ENCODE assay signal across 8 mouse cellular contexts in the genomic region with DNA sequence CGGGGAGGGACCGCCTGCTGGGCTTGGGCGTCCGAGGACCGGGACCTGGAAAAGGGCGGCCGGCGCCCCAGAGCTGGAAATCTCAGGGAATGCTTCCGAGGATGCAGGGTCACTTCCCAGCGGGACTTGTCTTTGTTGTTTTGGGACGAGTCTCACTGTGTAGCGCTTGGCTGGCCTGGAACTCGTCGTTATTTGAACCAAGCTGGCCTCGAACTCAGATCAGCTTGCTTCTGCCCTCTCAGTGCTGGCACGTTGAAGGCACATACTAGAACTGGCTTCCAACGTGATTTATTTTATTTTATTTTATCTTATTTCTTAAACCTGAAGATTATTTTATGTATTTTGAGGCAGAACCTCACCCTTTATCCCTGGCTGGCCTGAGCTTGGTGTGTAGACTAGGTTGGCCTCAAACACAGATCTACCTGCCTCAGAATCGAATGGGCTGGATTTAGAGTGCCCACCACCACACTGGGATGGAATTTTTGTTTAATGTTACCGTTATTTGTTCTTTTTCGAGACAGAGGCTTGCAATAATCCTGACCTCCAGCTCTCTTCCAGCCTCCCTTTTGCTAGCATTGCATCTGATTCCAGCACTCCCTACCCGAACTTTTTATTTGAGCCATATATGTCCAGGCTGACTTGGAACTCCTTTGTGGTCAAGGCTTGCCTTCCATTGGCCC. TPM values are rescaled to one million over a fixed set of nuclear protein-coding genes. Genes with fewer than 3 reads are reported as not detected.
DNase-seq lines count a peak whose midpoint lies in the region; ATAC-seq and TF ChIP-seq lines count a peak whose summit lies in the region.

No protein-coding gene starts in this region.

- H3K27me3 ChIP-seq in lung, postnatal 0 days (replicated peaks; ENCODE audit: insufficient read depth, low read length): no peaks in the 10 kb centered on the region
- H3K27me3 ChIP-seq in embryonic facial prominence, embryonic 13.5 days: no peaks in the 10 kb centered on the region
- H3K27me3 ChIP-seq in intestine, embryonic 16.5 days (replicated peaks; ENCODE audit: control insufficient read depth, insufficient read depth, low read length): no peaks in the 10 kb centered on the region

- no peaks in the 10 kb centered on the region for H3K9me3 ChIP-seq in lung, postnatal 0 days (ENCODE audit: low read length)
- no peaks in the 10 kb centered on the region for H3K9me3 ChIP-seq in embryonic facial prominence, embryonic 13.5 days
- H3K9me3 ChIP-seq in intestine, embryonic 16.5 days (ENCODE audit: control insufficient read depth, low read length): no peaks in the 10 kb centered on the region

- H3K9ac ChIP-seq in lung, postnatal 0 days (replicated peaks; ENCODE audit: low read depth): peak overlapping the region; percentile 84
- H3K9ac ChIP-seq in embryonic facial prominence, embryonic 13.5 days: peak overlapping the region; percentile 96
- H3K9ac ChIP-seq in intestine, embryonic 16.5 days (ENCODE audit: low read depth, low read length): peak overlapping the region; percentile 97

- H3K4me2 ChIP-seq in lung, postnatal 0 days (replicated peaks; ENCODE audit: low read depth, low read length): peak overlapping the region; percentile 89
- H3K4me2 ChIP-seq in embryonic facial prominence, embryonic 13.5 days: peak overlapping the region; percentile 77
- peak overlapping the region; percentile 87 for H3K4me2 ChIP-seq in intestine, embryonic 16.5 days (ENCODE audit: low read depth, low read length)

- DNase-seq in lung, postnatal 0 days (ENCODE audit: low spot score): no peak
- DNase-seq in lung, postnatal 4 days: no peak
- DNase-seq in adrenal gland, postnatal 10 days: no peak
- DNase-seq in thymus, postnatal 36 days: no peak
- DNase-seq in gastrocnemius, postnatal 10 days: no peak

- 2% methylated on average over 21 of the region's 21 CpGs for WGBS in lung, postnatal 0 days
- 4% methylated on average over 21 of the region's 21 CpGs for WGBS in embryonic facial prominence, embryonic 13.5 days
- 3% methylated on average over 21 of the region's 21 CpGs for WGBS in intestine, embryonic 16.5 days
- WGBS in olfactory bulb, adult 2 months: 2% methylated on average over 21 of the region's 21 CpGs

- no peaks in the 10 kb centered on the region for H3K36me3 ChIP-seq in lung, postnatal 0 days (ENCODE audit: insufficient read depth, low read length)
- H3K36me3 ChIP-seq in embryonic facial prominence, embryonic 13.5 days: peaks cover 8% of the 10 kb centered on the region
- H3K36me3 ChIP-seq in intestine, embryonic 16.5 days (ENCODE audit: control insufficient read depth, insufficient read depth, low read length): no peaks in the 10 kb centered on the region; the same call in 1 of the 2 replicates

- no peak for TF ChIP-seq EP300 in lung, postnatal 0 days (IDR thresholded peaks at IDR 0.05)

- TF ChIP-seq CTCF in lung, postnatal 0 days (IDR thresholded peaks at IDR 0.05): no peak
- TF ChIP-seq CTCF in olfactory bulb, adult 2 months (IDR thresholded peaks at IDR 0.05; ENCODE audit: insufficient read depth, low read depth, low read length): no peak

- H3K27ac ChIP-seq in lung, postnatal 0 days (ENCODE audit: low read length): peak overlapping the region; percentile 95
- peak overlapping the region; percentile 92 for H3K27ac ChIP-seq in embryonic facial prominence, embryonic 13.5 days
- H3K27ac ChIP-seq in intestine, embryonic 16.5 days (ENCODE audit: low read length): peak overlapping the region; percentile 96
- H3K27ac ChIP-seq in olfactory bulb, adult 2 months (ENCODE audit: insufficient read depth, low read depth, low read length): no peak overlapping the region

- peak overlapping the region; percentile 83 for H3K4me3 ChIP-seq in lung, postnatal 0 days (ENCODE audit: low read depth, low read length)
- H3K4me3 ChIP-seq in embryonic facial prominence, embryonic 13.5 days: peak overlapping the region; percentile 99
- peak overlapping the region; percentile 93 for H3K4me3 ChIP-seq in intestine, embryonic 16.5 days (ENCODE audit: low read length)
- H3K4me3 ChIP-seq in olfactory bulb, adult 2 months (ENCODE audit: insufficient read depth, low read depth, low read length): peak overlapping the region; percentile 73

- ATAC-seq in lung, postnatal 0 days: no peak
- no peak for ATAC-seq in embryonic facial prominence, embryonic 13.5 days (ENCODE audit: insufficient number of reproducible peaks, insufficient read depth, low FRiP score, low TSS enrichment, low read depth)
- no peak for ATAC-seq in intestine, embryonic 16.5 days

- TF ChIP-seq POLR2A in olfactory bulb, adult 2 months (IDR thresholded peaks at IDR 0.05; ENCODE audit: insufficient read depth, low read depth, low read length): no peak

- peaks cover 4% of the 10 kb centered on the region; the same call in 1 of the 2 replicates for H3K4me1 ChIP-seq in lung, postnatal 0 days (ENCODE audit: insufficient read depth, low read depth, low read length)
- H3K4me1 ChIP-seq in embryonic facial prominence, embryonic 13.5 days: peaks cover 24% of the 10 kb centered on the region
- H3K4me1 ChIP-seq in intestine, embryonic 16.5 days (ENCODE audit: control insufficient read depth, insufficient read depth, low read length): peaks cover 10% of the 10 kb centered on the region
- H3K4me1 ChIP-seq in olfactory bulb, adult 2 months (ENCODE audit: control insufficient read depth, insufficient read depth, low read length): peaks cover 4% of the 10 kb centered on the region; the same call in 1 of the 2 replicates

RNA-seq across cellular contexts. Expression of gene Tdp2, which starts 0.8 kb away (rescaled TPM):
- polyA plus RNA-seq in lung, postnatal 0 days (2015; fragmentation: Nextera tagmentation; extraction: Ambion mirVana): 20.8 and 21.2 TPM in 2 replicates
- 58.8 and 59.2 TPM in 2 replicates for polyA plus RNA-seq in embryonic facial prominence, embryonic 13.5 days (2015; fragmentation: Nextera tagmentation; extraction: Ambion mirVana)
- polyA plus RNA-seq in intestine, embryonic 16.5 days (2015; fragmentation: Nextera tagmentation; extraction: Ambion mirVana): 52.8 TPM in 2 replicates
- polyA plus RNA-seq in olfactory bulb, adult 2 months (2012; ENCODE audit: insufficient read depth, insufficient read length, low replicate concordance, missing spikeins): not detected in 2 replicates
- total RNA-seq in adrenal gland, postnatal 10 days (2021): 10 to 100 TPM; 23.1 to 31.6 TPM
- 10 to 100 TPM; 10.8 to 12.4 TPM for total RNA-seq in gastrocnemius, postnatal 10 days (2021)

RNA-seq across cellular contexts. Expression of gene Acot13, which starts 0.9 kb away (rescaled TPM):
- 87.2 and 92.5 TPM in 2 replicates for polyA plus RNA-seq in lung, postnatal 0 days (2015; fragmentation: Nextera tagmentation; extraction: Ambion mirVana)
- polyA plus RNA-seq in embryonic facial prominence, embryonic 13.5 days (2015; fragmentation: Nextera tagmentation; extraction: Ambion mirVana): 72.1 and 73.8 TPM in 2 replicates
- polyA plus RNA-seq in intestine, embryonic 16.5 days (2015; fragmentation: Nextera tagmentation; extraction: Ambion mirVana): 201 and 219 TPM in 2 replicates
- polyA plus RNA-seq in olfactory bulb, adult 2 months (2012; ENCODE audit: insufficient read depth, insufficient read length, low replicate concordance, missing spikeins): not detected in 2 replicates
- 100 to 1,000 TPM; 125 to 155 TPM for total RNA-seq in adrenal gland, postnatal 10 days (2021)
- total RNA-seq in gastrocnemius, postnatal 10 days (2021): 10 to 100 TPM; 90.3 to 97.4 TPM

RNA-seq across cellular contexts. Expression of gene D130043K22Rik, which starts 12.7 kb away (rescaled TPM):
- 0.33 and 0.35 TPM in 2 replicates for polyA plus RNA-seq in lung, postnatal 0 days (2015; fragmentation: Nextera tagmentation; extraction: Ambion mirVana)
- polyA plus RNA-seq in embryonic facial prominence, embryonic 13.5 days (2015; fragmentation: Nextera tagmentation; extraction: Ambion mirVana): 0.22 and 0.87 TPM in 2 replicates
- polyA plus RNA-seq in intestine, embryonic 16.5 days (2015; fragmentation: Nextera tagmentation; extraction: Ambion mirVana): 2.1 and 2.7 TPM in 2 replicates
- polyA plus RNA-seq in olfactory bulb, adult 2 months (2012; ENCODE audit: insufficient read depth, insufficient read length, low replicate concordance, missing spikeins): not detected in 2 replicates
- 1 to 10 TPM; 1.2 to 1.4 TPM for total RNA-seq in adrenal gland, postnatal 10 days (2021)
- under 1 TPM; 0.05 to 0.07 TPM for total RNA-seq in gastrocnemius, postnatal 10 days (2021)

RNA-seq across cellular contexts. Expression of gene BC005537, which starts 30.8 kb away (rescaled TPM):
- 18.5 and 20.8 TPM in 2 replicates for polyA plus RNA-seq in lung, postnatal 0 days (2015; fragmentation: Nextera tagmentation; extraction: Ambion mirVana)
- 18.2 and 18.3 TPM in 2 replicates for polyA plus RNA-seq in embryonic facial prominence, embryonic 13.5 days (2015; fragmentation: Nextera tagmentation; extraction: Ambion mirVana)
- 9.4 and 9.6 TPM in 2 replicates for polyA plus RNA-seq in intestine, embryonic 16.5 days (2015; fragmentation: Nextera tagmentation; extraction: Ambion mirVana)
- polyA plus RNA-seq in olfactory bulb, adult 2 months (2012; ENCODE audit: insufficient read depth, insufficient read length, low replicate concordance, missing spikeins): 104 and 156 TPM in 2 replicates
- 100 to 1,000 TPM; 149 to 152 TPM for total RNA-seq in adrenal gland, postnatal 10 days (2021)
- 10 to 100 TPM; 61.1 to 71.3 TPM for total RNA-seq in gastrocnemius, postnatal 10 days (2021)

Comparison
In these comparisons a context has a peak if more than half of its experiments do, and no peak if none do; other contexts are left out.
1. RNA of gene Acot13, which starts 0.9 kb away (polyA plus RNA-seq): 201 to 219 TPM in intestine, embryonic 16.5 days, 87.2 to 92.5 TPM in lung, postnatal 0 days and 72.1 to 73.8 TPM in embryonic facial prominence, embryonic 13.5 days; not detected in olfactory bulb, adult 2 months; every median in the first group is over 10 times any median in the second.
2. Peak in every context shown above with its lines, with median percentiles within 50 percentile points of each other: H3K4me2 ChIP-seq, H3K4me3 ChIP-seq and H3K9ac ChIP-seq.